Mouse (Mus musculus) MEL (cell line): ENCODE measurements around the gene Kcnk2. TPM values are rescaled to one million over a fixed set of nuclear protein-coding genes. Genes with fewer than 3 reads are reported as not detected.

Source experiments
- DNase-seq: peaks from one replicate; pipeline ENCODE4 v3.0.0; 2011; ENCODE audit warnings: low read depth, low spot score
- H3K27ac ChIP-seq: 2 replicates; pipeline ENCODE4 v1.5.1; 2012; ENCODE audit warnings: low read depth, mild to moderate bottlenecking, control low read depth, low read length, moderate library complexity; ENCODE audit not compliant: control insufficient read depth
- H3K27me3 ChIP-seq, 2 experiments: fragments of 150-350 bp in 1 of 2; sonication (generic) in 1 of 2; 2 replicates each; pipeline ENCODE4 v1.6.1; 2012; ENCODE audit warnings: low read length in 2 of 2, mild to moderate bottlenecking in 2 of 2, improper control_type of control experiment in 1 of 2, moderate library complexity in 1 of 2; ENCODE audit not compliant: insufficient read depth in 2 of 2, control insufficient read depth in 1 of 2
- H3K36me3 ChIP-seq, 2 experiments: 2 replicates each; pipeline ENCODE4 v1.6.1; 2012 to 2014; ENCODE audit warnings: low read length in 2 of 2, improper control_type of control experiment in 1 of 2, inconsistent platforms in 1 of 2, mild to moderate bottlenecking in 1 of 2; ENCODE audit not compliant: insufficient read depth in 2 of 2, control insufficient read depth in 1 of 2
- H3K4me1 ChIP-seq, 2 experiments: fragments of 150-350 bp in 1 of 2; sonication (generic) in 1 of 2; 2 replicates each; pipeline ENCODE4 v1.6.1; 2012; ENCODE audit warnings: low read length in 2 of 2, improper control_type of control experiment in 1 of 2, mild to moderate bottlenecking in 1 of 2; ENCODE audit not compliant: insufficient read depth in 2 of 2, control insufficient read depth in 1 of 2
- H3K4me3 ChIP-seq, 2 experiments: fragments of 150-350 bp in 1 of 2; sonication (generic) in 1 of 2; 2 replicates each; pipeline ENCODE4 v1.5.1; 2012; ENCODE audit warnings: low read depth in 2 of 2, low read length in 2 of 2, mild to moderate bottlenecking in 2 of 2, moderate library complexity in 2 of 2, control low read depth in 1 of 2, improper control_type of control experiment in 1 of 2; ENCODE audit not compliant: control insufficient read depth in 1 of 2, insufficient read depth in 1 of 2
- H3K79me2 ChIP-seq: 2 replicates; pipeline ENCODE4 v1.6.1; 2012; ENCODE audit warnings: mild to moderate bottlenecking, low read length, moderate library complexity; ENCODE audit not compliant: control insufficient read depth, poor library complexity, insufficient read depth
- H3K9ac ChIP-seq: 2 replicates; pipeline ENCODE4 v1.6.1; 2012; ENCODE audit warnings: low read depth, mild to moderate bottlenecking, control low read depth, low read length, moderate library complexity; ENCODE audit not compliant: control insufficient read depth, poor library complexity, severe bottlenecking
- H3K9me3 ChIP-seq: fragments of 150-350 bp; sonication (generic); replicated peaks from 2 replicates; pipeline ENCODE4 v1.6.1; 2012; ENCODE audit warnings: mild to moderate bottlenecking, low read length, improper control_type of control experiment, moderate library complexity; ENCODE audit not compliant: insufficient read depth
- BHLHE40 ChIP-seq: IDR thresholded peaks from 2 replicates; pipeline ENCODE4 v1.6.1; 2012; ENCODE audit warnings: low read depth, mild to moderate bottlenecking, inconsistent platforms, low read length, improper control_type of control experiment, borderline replicate concordance
- CHD1 ChIP-seq: IDR thresholded peaks from 2 replicates; pipeline ENCODE4 v1.6.1; 2012; ENCODE audit warnings: low read depth, mild to moderate bottlenecking, inconsistent platforms, low read length, improper control_type of control experiment
- CHD2 ChIP-seq: IDR thresholded peaks from 2 replicates; pipeline ENCODE4 v1.6.1; 2011; ENCODE audit warnings: low read length, improper control_type of control experiment
- EP300 ChIP-seq, 2 experiments: IDR thresholded peaks; 2 replicates each; pipeline ENCODE4 v1.6.1; 2011; ENCODE audit warnings: improper control_type of control experiment in 2 of 2, low read length in 2 of 2, low read depth in 1 of 2, mild to moderate bottlenecking in 1 of 2
- HCFC1 ChIP-seq: IDR thresholded peaks from 2 replicates; pipeline ENCODE4 v1.6.1; 2012; ENCODE audit warnings: low read depth, mild to moderate bottlenecking, inconsistent platforms, low read length, improper control_type of control experiment, moderate library complexity
- KAT2A ChIP-seq: conservative IDR thresholded peaks from 2 replicates; pipeline ENCODE4 v1.6.1; 2012; ENCODE audit warnings: low read depth, low read length, improper control_type of control experiment, inconsistent platforms
- MAFK ChIP-seq: IDR thresholded peaks from 2 replicates; pipeline ENCODE4 v1.6.1; 2011; ENCODE audit warnings: low read depth, mild to moderate bottlenecking, low read length, improper control_type of control experiment, borderline replicate concordance
- MAX ChIP-seq: IDR thresholded peaks from 2 replicates; pipeline ENCODE4 v1.6.1; 2011; ENCODE audit warnings: low read length, improper control_type of control experiment
- MEF2A ChIP-seq: IDR thresholded peaks from 2 replicates; pipeline ENCODE4 v1.6.1; 2014; ENCODE audit warnings: low read depth, mild to moderate bottlenecking, inconsistent platforms, low read length, improper control_type of control experiment; ENCODE audit not compliant: poor library complexity, insufficient replicate concordance, severe bottlenecking; ENCODE audit errors: extremely low read depth
- MXI1 ChIP-seq: IDR thresholded peaks from 2 replicates; pipeline ENCODE4 v1.6.1; 2011; ENCODE audit warnings: mild to moderate bottlenecking, low read depth, low read length, improper control_type of control experiment
- MYB ChIP-seq: IDR thresholded peaks from 2 replicates; pipeline ENCODE4 v1.6.1; 2011; ENCODE audit warnings: mild to moderate bottlenecking, low read depth, low read length, improper control_type of control experiment
- MYC ChIP-seq: IDR thresholded peaks from 2 replicates; pipeline ENCODE4 v1.6.1; 2011; ENCODE audit warnings: low read depth, mild to moderate bottlenecking, low read length, improper control_type of control experiment, moderate library complexity
- NELFE ChIP-seq: IDR thresholded peaks from 2 replicates; pipeline ENCODE4 v1.6.1; 2011; ENCODE audit warnings: low read depth, low read length, improper control_type of control experiment
- POLR2AphosphoS5 ChIP-seq: IDR thresholded peaks from 2 replicates; pipeline ENCODE4 v1.6.1; 2012; ENCODE audit warnings: low read depth, borderline replicate concordance, mild to moderate bottlenecking, inconsistent platforms, low read length, moderate library complexity, mixed read lengths
- TAL1 ChIP-seq: IDR thresholded peaks from 2 replicates; pipeline ENCODE4 v1.6.1; 2012; ENCODE audit warnings: mild to moderate bottlenecking, inconsistent platforms, low read length, moderate library complexity, mixed read lengths
- TBP ChIP-seq: IDR thresholded peaks from 2 replicates; pipeline ENCODE4 v1.8.0; 2011; ENCODE audit warnings: low read depth, low read length, improper control_type of control experiment
- TCF12 ChIP-seq: IDR thresholded peaks from 2 replicates; pipeline ENCODE4 v1.6.1; 2014; ENCODE audit warnings: low read depth, mild to moderate bottlenecking, inconsistent platforms, low read length, improper control_type of control experiment, moderate library complexity
- USF1 ChIP-seq: IDR thresholded peaks from 2 replicates; pipeline ENCODE4 v1.6.1; 2014; ENCODE audit warnings: low read depth, mild to moderate bottlenecking, inconsistent platforms, low read length, improper control_type of control experiment, moderate library complexity
- USF2 ChIP-seq, 2 experiments: IDR thresholded peaks; 2 replicates each; pipeline ENCODE4 v1.6.1; 2011 to 2012; ENCODE audit warnings: improper control_type of control experiment in 2 of 2, low read length in 2 of 2, borderline replicate concordance in 1 of 2, inconsistent platforms in 1 of 2, low read depth in 1 of 2, mild to moderate bottlenecking in 1 of 2; ENCODE audit not compliant: insufficient read depth in 1 of 2
- ZC3H11A ChIP-seq: IDR thresholded peaks from 2 replicates; pipeline ENCODE4 v1.6.1; 2012; ENCODE audit warnings: low read depth, mild to moderate bottlenecking, inconsistent platforms, low read length, improper control_type of control experiment
- ZMIZ1 ChIP-seq: IDR thresholded peaks from 2 replicates; pipeline ENCODE4 v1.6.1; 2012; ENCODE audit warnings: low read depth, mild to moderate bottlenecking, inconsistent platforms, low read length, improper control_type of control experiment, moderate library complexity
- polyA plus RNA-seq, 2 experiments: library from polyadenylated mRNA; stranded (reverse) in 1 of 2; unstranded in 1 of 2; fragments of >175 nt in 1 of 2; fragments of >200 nt in 1 of 2; gene quantifications; 2 replicates each; pipeline versions ENCODE4 v1.2.1 to v1.2.4; 2012; ENCODE audit warnings: low replicate concordance in 2 of 2, low read depth in 1 of 2; ENCODE audit not compliant: insufficient read length in 2 of 2, insufficient read depth in 1 of 2, missing spikeins in 1 of 2
- total RNA-seq: library from RNA; depleted of rRNA; stranded (reverse); fragments of 300-350 nt; gene quantifications from 2 replicates; pipeline ENCODE4 v1.2.3, GENCODE M21; 2012

Gene Kcnk2
- total and polyA plus RNA-seq, 3 experiments = not detected

GRCm38 (mm10) chr1:189403139-189403538 lies 1.1 kb upstream of the Kcnk2 start:
- Histone ChIP-seq H3K36me3 (no peaks in the 10 kb centered on the region), H3K4me1 (no peaks in the 10 kb centered on the region), H3K27me3 (no peaks in the 10 kb centered on the region), H3K79me2 (no peaks in the 10 kb centered on the region), H3K9ac (no peak overlapping the region), H3K4me3 (no peak overlapping the region), H3K27ac (no peak overlapping the region), H3K9me3 (no peaks in the 10 kb centered on the region)
- TF ChIP-seq MXI1 = no peak
- no peak for TF ChIP-seq BHLHE40
- no peak for TF ChIP-seq EP300 (IDR thresholded peaks at IDR 0.05; ENCODE audit: low read depth in 1 of 2, low read length in 2 of 2)
- TF ChIP-seq TAL1 = no peak
- TF ChIP-seq CHD2 = no peak
- no peak for TF ChIP-seq KAT2A
- TF ChIP-seq CHD1 = no peak
- TF ChIP-seq ZMIZ1 = no peak
- no peak for TF ChIP-seq USF1
- TF ChIP-seq POLR2AphosphoS5 = no peak
- no peak for TF ChIP-seq TBP
- no peak for TF ChIP-seq MAX
- TF ChIP-seq MYC = no peak
- no peak for TF ChIP-seq USF2 (IDR thresholded peaks at IDR 0.05; ENCODE audit: borderline replicate concordance in 1 of 2, insufficient read depth in 1 of 2, low read depth in 1 of 2, low read length in 2 of 2)
- no peak for TF ChIP-seq HCFC1
- TF ChIP-seq NELFE = no peak
- no peak for TF ChIP-seq TCF12
- no peak for TF ChIP-seq ZC3H11A
- DNase-seq = no peak

GRCm38 (mm10) chr1:189386848-189387247 lies 15.2 kb downstream of the Kcnk2 start:
- no peaks in the 10 kb centered on the region for H3K27me3 ChIP-seq
- no peak overlapping the region for H3K27ac ChIP-seq
- H3K4me1 ChIP-seq = no peaks in the 10 kb centered on the region
- H3K9me3 ChIP-seq = no peaks in the 10 kb centered on the region
- TF ChIP-seq TAL1 (no peak), USF1 (no peak), MAFK (no peak), MEF2A (no peak), CHD2 (no peak), MYB (no peak)
- DNase-seq = no peak
- no peak overlapping the region for H3K4me3 ChIP-seq
- H3K9ac ChIP-seq = no peak overlapping the region
- H3K36me3 ChIP-seq = no peaks in the 10 kb centered on the region
- no peaks in the 10 kb centered on the region for H3K79me2 ChIP-seq
